Mouse (Mus musculus) embryonic facial prominence, embryonic 13.5 days (tissue): ENCODE measurements around the gene Rnf168. TPM values are rescaled to one million over a fixed set of nuclear protein-coding genes. Genes with fewer than 3 reads are reported as not detected.

Source experiments
- microRNA counts: library from miRNA; unstranded; fragments of <30 nt; microRNA quantifications from one replicate; lab custom pipeline; 2016
- microRNA-seq: library from miRNA; unstranded; fragments of <30 nt; microRNA quantifications from one replicate; pipeline ENCODE4, GENCODE M21; 2016
- polyA plus RNA-seq: library from polyadenylated mRNA; unstranded; fragments of >200 nt; fragmentation: Nextera tagmentation; extraction: Ambion mirVana; gene quantifications from 2 replicates; pipeline ENCODE4 v1.2.1, GENCODE M21; 2015

Rnf168 gene
- polyA plus RNA-seq, 1 experiment from 2014 or later, result 40.3 TPM

MicroRNAs within 50 kb of the gene (microRNA counts, 519-probe panel; counts per million panel counts)
- 2,200 counts per million, percentile 55 among the panel's probes with 10 or more counts for microRNA mmu-miR-1946a (lab: Ali Mortazavi, UCI)

Small RNAs within 50 kb of the gene (microRNA-seq; reads per million reads assigned to microRNA genes)
- not detected for gene Mir1946a

Other genes starting within 250 kb of the Rnf168 start
- 32.3 and 33.6 TPM in 2 replicates for gene Pak2, start 198.1 kb upstream of the Rnf168 start, polyA plus RNA-seq
- gene Pigx, start 177.7 kb upstream of the Rnf168 start, polyA plus RNA-seq, result 127 and 132 TPM in 2 replicates
- 25.9 and 32.5 TPM in 2 replicates for gene Cep19, start 177.7 kb upstream of the Rnf168 start, polyA plus RNA-seq
- 13.0 and 13.4 TPM in 2 replicates for gene Nrros, start 111.9 kb upstream of the Rnf168 start, polyA plus RNA-seq
- not detected in 2 replicates for gene Bex6, start 97.6 kb upstream of the Rnf168 start, polyA plus RNA-seq
- gene Fbxo45, start 30.3 kb upstream of the Rnf168 start, polyA plus RNA-seq, result 7.3 and 11.0 TPM in 2 replicates
- gene Wdr53, start 30.2 kb upstream of the Rnf168 start, polyA plus RNA-seq, result 21.3 and 23.4 TPM in 2 replicates
- 0.18 TPM in 1 of 2 replicates, not detected in the other for gene Smco1, start 6.0 kb upstream of the Rnf168 start, polyA plus RNA-seq
- gene Ubxn7, start 54.8 kb downstream of the Rnf168 start, polyA plus RNA-seq, result 32.3 and 34.5 TPM in 2 replicates
- gene Tm4sf19, start 123.0 kb downstream of the Rnf168 start, polyA plus RNA-seq, result not detected in 2 replicates
- 26.6 and 27.5 TPM in 2 replicates for gene Tctex1d2, start 142.2 kb downstream of the Rnf168 start, polyA plus RNA-seq
- gene Pcyt1a, start 153.5 kb downstream of the Rnf168 start, polyA plus RNA-seq, result 34.2 TPM in 2 replicates
- gene Slc51a, start 210.4 kb downstream of the Rnf168 start, polyA plus RNA-seq, result 0.25 and 2.6 TPM in 2 replicates
- not detected in 2 replicates for gene Zdhhc19, start 218.8 kb downstream of the Rnf168 start, polyA plus RNA-seq